Mouse (Mus musculus) liver, embryonic 14.5 days (tissue): Measurements from ENCODE around the gene Rita1. TPM values are rescaled to one million over a fixed set of nuclear protein-coding genes. Genes with fewer than 3 reads are reported as not detected.

Source experiments
- ATAC-seq: fragments of 200-750 bp; cut with Nextera tagmentation; 2 replicates; pipeline ENCODE4 v1.8.0; 2017; ENCODE audit warnings: moderate number of reproducible peaks, mild to moderate bottlenecking, moderate library complexity; ENCODE audit not compliant: insufficient read depth
- DNase-seq, 3 experiments: peaks; one replicate each; pipeline ENCODE4 v3.0.0-alpha.2; 2012 to 2013; ENCODE audit warnings: low read depth in 3 of 3, low spot score in 3 of 3
- H3K27ac ChIP-seq: fragments of 300-500 bp; sonication (generic); 2 replicates; pipeline ENCODE4 v1.5.1; 2014; ENCODE audit warnings: moderate library complexity, mild to moderate bottlenecking, control low read depth, inconsistent platforms
- H3K27me3 ChIP-seq: fragments of 300-500 bp; sonication (generic); 2 replicates; pipeline ENCODE4 v1.6.1; 2014; ENCODE audit warnings: mild to moderate bottlenecking, low read length, moderate library complexity; ENCODE audit not compliant: control insufficient read depth, insufficient read depth
- H3K36me3 ChIP-seq: fragments of 300-500 bp; sonication (generic); replicated peaks from 2 replicates; pipeline ENCODE4 v1.6.1; 2014; ENCODE audit warnings: low read depth; ENCODE audit not compliant: control insufficient read depth, insufficient read depth
- H3K4me1 ChIP-seq, 2 experiments: fragments of 200-500 bp in 1 of 2; fragments of 300-500 bp in 1 of 2; sonication (generic) in 1 of 2; replicated peaks; 2 replicates each; pipeline ENCODE4 v1.6.1; 2012 to 2014; ENCODE audit warnings: antibody characterized with exemption in 1 of 2, inconsistent platforms in 1 of 2, low read length in 1 of 2; ENCODE audit not compliant: control insufficient read depth in 2 of 2, insufficient read depth in 2 of 2
- H3K4me2 ChIP-seq: fragments of 300-500 bp; sonication (generic); 2 replicates; pipeline ENCODE4 v1.6.1; 2014; ENCODE audit warnings: low read depth, mild to moderate bottlenecking, control low read depth, moderate library complexity
- H3K4me3 ChIP-seq, 2 experiments: fragments of 200-500 bp in 1 of 2; fragments of 300-500 bp in 1 of 2; sonication (generic) in 1 of 2; 2 replicates each; pipeline ENCODE4 v1.5.1; 2012 to 2014; ENCODE audit warnings: low read depth in 2 of 2, low read length in 2 of 2, mild to moderate bottlenecking in 2 of 2, control low read depth in 1 of 2, inconsistent platforms in 1 of 2, moderate library complexity in 1 of 2; ENCODE audit not compliant: insufficient read depth in 1 of 2
- H3K9ac ChIP-seq: fragments of 300-500 bp; sonication (generic); replicated peaks from 2 replicates; pipeline ENCODE4 v1.6.1; 2014; ENCODE audit warnings: mild to moderate bottlenecking, control low read depth, moderate library complexity
- H3K9me3 ChIP-seq: fragments of 300-500 bp; sonication (generic); 2 replicates; pipeline ENCODE4 v1.6.1; 2016; ENCODE audit warnings: low read length, mixed read lengths; ENCODE audit not compliant: control insufficient read depth
- CTCF ChIP-seq: IDR thresholded peaks from 2 replicates; pipeline ENCODE4 v1.5.1; 2016; ENCODE audit warnings: antibody characterized with exemption, low read depth, control low read depth
- EP300 ChIP-seq: IDR thresholded peaks from 2 replicates; pipeline ENCODE4 v1.6.1; 2016; ENCODE audit warnings: antibody characterized with exemption, low read depth
- WGBS: fragments of 180-500 bp; shearing (Covaris S2); extraction: QIAGEN DNeasy Blood & Tissue Kit; methylation state at CpG from one replicate; pipeline ENCODE4 v1.1.7; 2014; ENCODE audit not compliant: insufficient replicate concordance; 5-methylcytosine and 5-hydroxymethylcytosine counted together
- polyA plus RNA-seq, 2 experiments: library from polyadenylated mRNA; depleted of rRNA in 1 of 2; stranded (reverse) in 1 of 2; unstranded in 1 of 2; fragments of >200 nt; fragmentation: Nextera tagmentation in 1 of 2; extraction: Ambion mirVana in 1 of 2; gene quantifications; 2 replicates each; pipeline versions ENCODE4 v1.2.1 to v1.2.3; 2012 to 2014

The Rita1 gene
- polyA plus RNA-seq, 2 experiments: 2.1 to 5.2 TPM

DNA sequence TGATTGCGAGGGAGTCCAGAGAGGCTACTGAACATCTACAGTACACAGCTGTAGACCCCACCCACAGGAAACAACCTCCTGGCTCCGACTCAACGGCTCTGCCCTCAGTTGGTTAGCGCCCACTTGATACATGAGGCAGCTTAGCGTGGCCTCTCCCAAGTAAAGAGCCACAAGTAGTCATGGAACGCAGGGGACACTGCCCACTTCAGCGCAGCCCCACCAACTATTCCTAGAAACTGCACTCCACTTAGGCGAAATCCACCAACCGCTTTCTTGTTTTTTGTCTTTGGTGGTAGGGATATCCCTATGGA, 24.8 kb downstream of the Rita1 start:
- Histone ChIP-seq H3K4me1 (peaks cover 19 to 32% of the 10 kb centered on the region in 2 experiments), H3K9ac (peak overlapping the region; percentile 96), H3K9me3 (peaks cover 3% of the 10 kb centered on the region), H3K36me3 (peaks cover 27% of the 10 kb centered on the region), H3K4me3 (peak overlapping the region; percentile 84 to 90), H3K27me3 (no peaks in the 10 kb centered on the region), H3K27ac (peak overlapping the region; percentile 97), H3K4me2 (peak overlapping the region; percentile 95)
- 0 out of 2 replicates have a peak, but pooled peaks have one; percentile 5 for TF ChIP-seq CTCF
- no peak; the same call in 1 of the 2 replicates for TF ChIP-seq EP300
- 5% methylated on average over 9 of the region's 9 CpGs for WGBS
- ATAC-seq: peak; percentile 49
- DNase-seq: peak in 2 of 3 experiments; percentile 53 to 62

DNA sequence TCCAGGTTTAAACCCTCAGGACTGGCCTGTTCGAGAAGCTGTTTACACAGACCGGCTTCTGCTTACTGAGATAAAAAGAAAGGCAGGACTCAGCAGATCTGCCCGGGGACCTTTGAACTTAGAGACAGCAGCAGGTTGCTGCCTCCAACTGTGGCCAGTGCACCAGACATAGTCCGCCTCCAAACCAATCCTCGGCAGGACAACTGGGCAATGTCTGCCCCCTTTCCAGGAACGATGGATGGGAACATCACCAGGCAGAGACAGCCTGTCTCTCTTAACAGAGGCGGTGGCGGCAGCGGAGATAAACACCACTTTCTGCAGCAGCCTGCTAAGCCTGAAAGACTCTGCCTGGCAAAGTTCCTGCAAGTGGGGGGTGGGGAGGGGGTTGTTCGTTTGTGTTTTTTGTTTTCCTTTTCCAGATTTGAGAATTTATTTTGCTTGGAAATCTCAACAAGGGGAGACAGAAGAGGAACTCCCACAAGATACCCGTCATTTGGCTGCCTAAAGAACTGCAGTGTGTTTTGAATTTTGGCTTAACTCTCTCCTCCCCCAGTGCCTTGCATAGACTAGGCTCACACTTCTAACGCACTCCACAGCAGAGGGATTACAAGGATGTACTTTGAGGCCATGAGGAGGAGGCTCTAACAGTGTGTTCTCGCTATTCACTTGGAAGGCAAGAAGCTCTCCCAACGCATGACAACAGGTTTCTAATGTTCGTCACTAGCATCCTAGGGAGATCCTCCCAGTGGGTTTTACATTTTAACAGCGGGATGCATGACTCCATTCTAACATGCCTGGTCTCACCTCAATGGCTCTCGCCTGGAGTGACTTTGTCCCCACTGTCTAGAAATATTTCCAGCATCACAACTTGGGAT, 25.4 kb downstream of the Rita1 start:
- peaks cover 32% of the 10 kb centered on the region for H3K36me3 ChIP-seq
- peak overlapping the region; percentile 97 for H3K27ac ChIP-seq
- H3K9ac ChIP-seq: peak overlapping the region; percentile 96
- WGBS: 3% methylated on average over 17 of the region's 17 CpGs
- TF ChIP-seq CTCF (no peak), EP300 (peak; percentile 65)
- H3K4me3 ChIP-seq: peak overlapping the region; percentile 84 to 90
- no peaks in the 10 kb centered on the region for H3K27me3 ChIP-seq
- H3K4me2 ChIP-seq: peak overlapping the region; percentile 95
- ATAC-seq (peak; percentile 38), DNase-seq (peak; percentile 62 to 65 (median 64))
- peaks cover 19 to 32% of the 10 kb centered on the region in 2 experiments for H3K4me1 ChIP-seq
- H3K9me3 ChIP-seq: peaks cover 3% of the 10 kb centered on the region

DNA sequence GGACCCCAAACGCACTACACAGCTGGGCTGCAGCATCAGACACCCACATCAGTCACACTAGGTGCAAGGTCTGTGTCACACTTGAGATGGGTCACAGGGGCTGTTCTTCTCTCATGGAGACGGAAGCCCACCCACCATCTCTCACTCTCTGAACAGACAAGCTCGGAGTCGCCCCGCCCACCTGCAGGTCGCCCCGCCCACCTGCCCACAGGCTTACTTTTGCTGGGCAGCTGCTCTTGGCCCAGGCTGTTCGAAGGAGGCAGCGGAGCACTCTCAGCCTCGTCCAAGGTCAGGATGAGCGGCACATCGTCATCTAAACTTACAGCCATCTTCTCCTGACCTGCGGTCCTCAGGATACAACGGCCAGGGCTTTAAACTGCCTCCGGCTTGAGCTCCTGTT, 27.4 kb downstream of the Rita1 start:
- Histone ChIP-seq H3K36me3 (peaks cover 42% of the 10 kb centered on the region), H3K9me3 (no peaks in the 10 kb centered on the region), H3K4me1 (peaks cover 19 to 29% of the 10 kb centered on the region in 2 experiments), H3K27me3 (no peaks in the 10 kb centered on the region), H3K4me3 (no peak overlapping the region), H3K9ac (no peak overlapping the region), H3K27ac (no peak overlapping the region), H3K4me2 (peak overlapping the region; percentile 41)
- ATAC-seq: no peak
- TF ChIP-seq EP300 (no peak), CTCF (no peak)
- WGBS: 66% methylated on average over 15 of the region's 15 CpGs
- DNase-seq: no peak

DNA sequence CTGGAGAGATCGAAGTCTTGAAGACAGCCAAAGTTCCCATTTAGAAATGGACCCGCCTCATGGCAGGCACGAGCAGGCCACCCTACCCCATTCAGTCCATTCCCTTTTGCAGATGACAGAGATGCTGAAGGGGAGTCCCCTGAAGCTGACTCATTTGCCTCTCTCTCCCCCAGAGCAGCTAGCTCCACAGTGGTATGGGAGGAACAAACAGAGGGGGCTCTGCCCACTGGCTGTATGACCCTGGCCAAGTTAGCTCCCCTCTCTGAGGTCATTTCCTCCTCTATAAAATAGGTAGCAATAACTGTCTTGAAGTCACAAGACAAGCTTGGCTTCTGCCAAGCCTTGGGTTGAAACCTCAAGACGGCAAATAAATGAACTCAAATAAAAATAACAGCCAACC, 28.9 kb downstream of the Rita1 start:
- DNase-seq: no peak
- H3K9ac ChIP-seq: no peak overlapping the region
- no peak overlapping the region for H3K4me3 ChIP-seq
- 94% methylated on average over 4 of the region's 4 CpGs for WGBS
- no peak for TF ChIP-seq CTCF
- no peak overlapping the region for H3K4me2 ChIP-seq
- ATAC-seq: no peak
- H3K27me3 ChIP-seq: no peaks in the 10 kb centered on the region
- no peak overlapping the region for H3K27ac ChIP-seq
- H3K36me3 ChIP-seq: peaks cover 42% of the 10 kb centered on the region
- H3K9me3 ChIP-seq: no peaks in the 10 kb centered on the region
- peaks cover 25 to 34% of the 10 kb centered on the region in 2 experiments for H3K4me1 ChIP-seq

DNA sequence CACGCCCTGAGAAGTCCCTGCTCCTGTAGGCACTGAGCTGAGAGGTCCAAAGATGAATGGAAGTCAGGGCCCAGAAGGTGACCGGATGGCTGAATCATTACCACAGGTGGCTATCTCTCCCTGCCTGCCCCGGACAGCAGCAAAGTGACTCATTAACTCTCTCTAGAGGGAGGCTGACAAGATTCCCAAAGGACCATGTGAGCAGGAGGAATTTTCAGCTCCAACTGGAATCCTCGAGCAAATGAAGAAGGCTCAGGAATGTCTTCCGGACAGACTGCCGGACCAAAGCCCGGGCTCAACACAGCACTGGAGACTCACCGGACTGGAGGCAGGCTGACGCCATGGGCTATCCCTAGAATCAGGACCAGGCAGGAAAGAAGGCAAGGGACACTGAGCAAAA, 30.4 kb downstream of the Rita1 start:
- peaks cover 34 to 42% of the 10 kb centered on the region in 2 experiments for H3K4me1 ChIP-seq
- no peaks in the 10 kb centered on the region for H3K9me3 ChIP-seq
- no peak overlapping the region for H3K4me2 ChIP-seq
- no peaks in the 10 kb centered on the region for H3K27me3 ChIP-seq
- no peak overlapping the region for H3K27ac ChIP-seq
- no peak overlapping the region for H3K4me3 ChIP-seq
- DNase-seq (no peak), ATAC-seq (no peak)
- H3K9ac ChIP-seq: no peak overlapping the region
- WGBS: 78% methylated on average over 9 of the region's 9 CpGs
- TF ChIP-seq EP300: no peak
- TF ChIP-seq CTCF: no peak
- H3K36me3 ChIP-seq: peaks cover 42% of the 10 kb centered on the region
